Mouse (Mus musculus) ovary, postnatal 10 days (tissue): Measurements from ENCODE around the gene Bpifb9a.
"Not testable (repeated sequence)": the region's sequence is repeated elsewhere in the genome, so short reads cannot be mapped to it uniquely, and the experiment has no call there.

Source experiments
- DNase-seq: peaks from one replicate; pipeline ENCODE4 v3.0.0; 2022; ENCODE audit warnings: low spot score

Bpifb9a gene

GRCm38 (mm10) chr2:154257554-154257953 is at the start of gene Bpifb9a:
TSS of gene Bpifb9a (plus strand) at chr2:154257854.
- DNase-seq = not testable (repeated sequence)

GRCm38 (mm10) chr2:154209112-154209511 is 48.5 kb upstream of the Bpifb9a start:
- no peak for DNase-seq

GRCm38 (mm10) chr2:154211121-154211520 is 46.5 kb upstream of the Bpifb9a start:
- DNase-seq = no peak

GRCm38 (mm10) chr2:154211881-154212280 is 45.8 kb upstream of the Bpifb9a start:
- no peak for DNase-seq

- DNase-seq = peak; percentile 32
These were observed 42.5 kb upstream of the Bpifb9a start for GRCm38 (mm10) chr2:154215191-154215590.

GRCm38 (mm10) chr2:154219950-154220349 is 37.7 kb upstream of the Bpifb9a start:
- no peak for DNase-seq

- DNase-seq = no peak
These were observed 34.3 kb upstream of the Bpifb9a start, which contains the start of gene Bpifb5 for GRCm38 (mm10) chr2:154223265-154223916. TSS of gene Bpifb5 (plus strand) at chr2:154223742.

GRCm38 (mm10) chr2:154223917-154224273 is 33.8 kb upstream of the Bpifb9a start:
- DNase-seq = no peak

GRCm38 (mm10) chr2:154226991-154227390 is 30.7 kb upstream of the Bpifb9a start:
- DNase-seq = no peak

- DNase-seq = no peak
These were observed 29.8 kb upstream of the Bpifb9a start for GRCm38 (mm10) chr2:154227830-154228229.

GRCm38 (mm10) chr2:154233426-154233825 is 24.2 kb upstream of the Bpifb9a start:
- DNase-seq = no peak

- no peak for DNase-seq
These were observed 16.9 kb upstream of the Bpifb9a start for GRCm38 (mm10) chr2:154240771-154241170.

GRCm38 (mm10) chr2:154242726-154243125 is 14.9 kb upstream of the Bpifb9a start:
- not testable (repeated sequence) for DNase-seq

GRCm38 (mm10) chr2:154243356-154244036 is 14.2 kb upstream of the Bpifb9a start:
- no peak for DNase-seq

- no peak for DNase-seq
These were observed 12.3 kb upstream of the Bpifb9a start for GRCm38 (mm10) chr2:154245322-154245721.

GRCm38 (mm10) chr2:154255254-154255653 is 2.4 kb upstream of the Bpifb9a start:
- not testable (repeated sequence) for DNase-seq

- DNase-seq = no peak
These were observed 1.9 kb upstream of the Bpifb9a start for GRCm38 (mm10) chr2:154255770-154256169.

GRCm38 (mm10) chr2:154264397-154264796 is 6.7 kb downstream of the Bpifb9a start:
- DNase-seq = not testable (repeated sequence)

GRCm38 (mm10) chr2:154291866-154292265 is 34.2 kb downstream of the Bpifb9a start:
- not testable (repeated sequence) for DNase-seq

GRCm38 (mm10) chr2:154292833-154293232 is 35.2 kb downstream of the Bpifb9a start:
- DNase-seq = no peak

GRCm38 (mm10) chr2:154294746-154295145 is 37.1 kb downstream of the Bpifb9a start:
- not testable (repeated sequence) for DNase-seq

- no peak for DNase-seq
These were observed 42.8 kb downstream of the Bpifb9a start for GRCm38 (mm10) chr2:154300496-154300895.

- DNase-seq = no peak
These were observed 44.1 kb downstream of the Bpifb9a start for GRCm38 (mm10) chr2:154301763-154302162.

- not testable (repeated sequence) for DNase-seq
These were observed 47.0 kb downstream of the Bpifb9a start for GRCm38 (mm10) chr2:154304604-154305003.
